Mouse (Mus musculus) CH12.LX (cell line): ENCODE results near the gene Srbd1. TPM values are rescaled to one million over a fixed set of nuclear protein-coding genes. Genes with fewer than 3 reads are reported as not detected.

Experiments
- DNase-seq: peaks from one replicate; pipeline ENCODE4 v3.0.0-alpha.2; 2013; ENCODE audit errors: extremely low read depth
- H3K27ac ChIP-seq: 2 replicates; pipeline ENCODE4 v1.5.1; 2012; ENCODE audit warnings: low read depth, mild to moderate bottlenecking, control low read depth, moderate library complexity; ENCODE audit not compliant: insufficient read depth
- H3K27me3 ChIP-seq: replicated peaks from 2 replicates; pipeline ENCODE3; 2012; ENCODE audit warnings: inconsistent platforms
- H3K36me3 ChIP-seq, 2 experiments: replicated peaks in 1 of 2; 2 replicates each; pipeline versions ENCODE3 to v1.6.1; 2012; ENCODE audit warnings: inconsistent platforms in 1 of 2, low read length in 1 of 2, mild to moderate bottlenecking in 1 of 2, mixed read lengths in 1 of 2, moderate library complexity in 1 of 2; ENCODE audit not compliant: control insufficient read depth in 1 of 2, insufficient read depth in 1 of 2
- H3K4me1 ChIP-seq, 2 experiments: 2 replicates each; pipeline ENCODE4 v1.6.1; 2012; ENCODE audit warnings: inconsistent platforms in 1 of 2, moderate library complexity in 1 of 2; ENCODE audit not compliant: insufficient read depth in 2 of 2, control insufficient read depth in 1 of 2
- H3K4me2 ChIP-seq: 2 replicates; pipeline ENCODE4 v1.6.1; 2012; ENCODE audit warnings: low read depth, mild to moderate bottlenecking, control low read depth; ENCODE audit not compliant: poor library complexity, insufficient read depth, severe bottlenecking
- H3K4me3 ChIP-seq, 3 experiments: fragments of 150-350 bp in 1 of 3; sonication (generic) in 1 of 3; replicated peaks in 1 of 3; 2 replicates each; pipeline versions ENCODE3 to v1.5.1; 2011 to 2012; ENCODE audit warnings: low read depth in 2 of 3, low read length in 2 of 3, mild to moderate bottlenecking in 2 of 3, moderate library complexity in 2 of 3, control low read depth in 1 of 3, improper control_type of control experiment in 1 of 3, inconsistent platforms in 1 of 3, mixed read lengths in 1 of 3; ENCODE audit not compliant: poor library complexity in 1 of 3
- H3K79me2 ChIP-seq: replicated peaks from 2 replicates; pipeline ENCODE4 v1.6.1; 2012; ENCODE audit warnings: mild to moderate bottlenecking, moderate library complexity; ENCODE audit not compliant: control insufficient read depth, poor library complexity, insufficient read depth, severe bottlenecking; ENCODE audit errors: extremely low read depth
- H3K9ac ChIP-seq: 2 replicates; pipeline ENCODE4 v1.6.1; 2012; ENCODE audit warnings: low read depth, mild to moderate bottlenecking, control low read depth, moderate library complexity; ENCODE audit not compliant: insufficient read depth
- H3K9me3 ChIP-seq: replicated peaks from 2 replicates; pipeline ENCODE3; 2012; ENCODE audit warnings: low read length, inconsistent platforms, mixed read lengths
- BHLHE40 ChIP-seq: IDR thresholded peaks from 2 replicates; pipeline ENCODE4 v1.6.1; 2011; ENCODE audit warnings: mild to moderate bottlenecking, low read depth, low read length, improper control_type of control experiment
- CHD1 ChIP-seq: IDR thresholded peaks from 2 replicates; pipeline ENCODE4 v1.6.1; 2012; ENCODE audit warnings: low read depth, low read length, improper control_type of control experiment, inconsistent platforms
- E2F4 ChIP-seq: IDR thresholded peaks from 2 replicates; pipeline ENCODE4 v1.6.1; 2011; ENCODE audit warnings: low read depth, low read length, improper control_type of control experiment; ENCODE audit not compliant: insufficient replicate concordance
- EP300 ChIP-seq: IDR thresholded peaks from 2 replicates; pipeline ENCODE4 v1.6.1; 2011; ENCODE audit warnings: low read length, improper control_type of control experiment
- GABPA ChIP-seq: IDR thresholded peaks from 2 replicates; pipeline ENCODE4 v1.6.1; 2012; ENCODE audit warnings: low read depth, low read length, improper control_type of control experiment, inconsistent platforms; ENCODE audit not compliant: insufficient replicate concordance
- JUN ChIP-seq: IDR thresholded peaks from 2 replicates; pipeline ENCODE4 v1.6.1; 2011; ENCODE audit warnings: low read depth, mild to moderate bottlenecking, low read length, improper control_type of control experiment, moderate library complexity; ENCODE audit not compliant: insufficient read depth
- MEF2A ChIP-seq: IDR thresholded peaks from 2 replicates; pipeline ENCODE4 v1.6.1; 2014; ENCODE audit warnings: low read depth, mild to moderate bottlenecking, inconsistent platforms, low read length, improper control_type of control experiment, borderline replicate concordance
- MXI1 ChIP-seq: IDR thresholded peaks from 2 replicates; pipeline ENCODE4 v1.6.1; 2011; ENCODE audit warnings: mild to moderate bottlenecking, low read depth, low read length, improper control_type of control experiment
- MYC ChIP-seq: IDR thresholded peaks from 2 replicates; pipeline ENCODE4 v1.6.1; 2011; ENCODE audit warnings: low read depth, mild to moderate bottlenecking, improper control_type of control experiment, low read length
- NRF1 ChIP-seq: IDR thresholded peaks from 2 replicates; pipeline ENCODE4 v1.6.1; 2014; ENCODE audit warnings: low read depth, mild to moderate bottlenecking, inconsistent platforms, low read length, improper control_type of control experiment, moderate library complexity
- RCOR1 ChIP-seq: conservative IDR thresholded peaks from 2 replicates; pipeline ENCODE4 v1.6.1; 2012; ENCODE audit warnings: low read depth, mild to moderate bottlenecking, inconsistent platforms, low read length, improper control_type of control experiment
- SMC3 ChIP-seq: IDR thresholded peaks from 2 replicates; pipeline ENCODE4 v1.6.1; 2011; ENCODE audit warnings: low read depth, low read length, improper control_type of control experiment
- UBTF ChIP-seq: IDR thresholded peaks from 2 replicates; pipeline ENCODE4 v1.6.1; 2012; ENCODE audit warnings: low read depth, mild to moderate bottlenecking, inconsistent platforms, low read length, improper control_type of control experiment, moderate library complexity
- ZKSCAN1 ChIP-seq: IDR thresholded peaks from 2 replicates; pipeline ENCODE4 v1.6.1; 2012; ENCODE audit warnings: low read depth, inconsistent platforms, low read length, improper control_type of control experiment, borderline replicate concordance
- ZMIZ1 ChIP-seq: IDR thresholded peaks from 2 replicates; pipeline ENCODE4 v1.6.1; 2012; ENCODE audit warnings: low read depth, mild to moderate bottlenecking, inconsistent platforms, low read length, improper control_type of control experiment
- ZNF384 ChIP-seq: IDR thresholded peaks from 2 replicates; pipeline ENCODE4 v1.6.1; 2012; ENCODE audit warnings: low read depth, low read length, improper control_type of control experiment, inconsistent platforms
- dilution Hi-C: fragments of 300-500 bp; cut with MboI; formaldehyde crosslinking; loops from 2 replicates; pipeline ENCODE4 v1.14.3; 2020; ENCODE audit warnings: low sequenced_read_pairs; ENCODE audit not compliant: extremely low pct_unique_long_range_greater_than_20kb, extremely low pct_ligation_motif_present
- in situ Hi-C: fragments of 300-500 bp; cut with MboI; formaldehyde crosslinking; loops from 3 replicates; pipeline ENCODE4 v1.14.3; 2019; ENCODE audit warnings: low sequenced_read_pairs, low pct_ligation_motif_present, low pct_unique_long_range_greater_than_20kb, mixed read lengths
- polyA plus RNA-seq: library from polyadenylated mRNA; unstranded; fragments of >175 nt; gene quantifications from 2 replicates; pipeline ENCODE4 v1.2.1, GENCODE M21; 2012; ENCODE audit warnings: low read depth; ENCODE audit not compliant: insufficient read length
- total RNA-seq, 2 experiments: library from RNA; depleted of rRNA; stranded (reverse); fragments of 300-350 nt in 1 of 2; fragments of >200 nt in 1 of 2; gene quantifications; 2 replicates each; pipeline ENCODE4 v1.2.3; 2012 to 2014

The Srbd1 gene
- total and polyA plus RNA-seq, 3 experiments: 21.5 to 34.5 (median 24.8) TPM

DNA sequence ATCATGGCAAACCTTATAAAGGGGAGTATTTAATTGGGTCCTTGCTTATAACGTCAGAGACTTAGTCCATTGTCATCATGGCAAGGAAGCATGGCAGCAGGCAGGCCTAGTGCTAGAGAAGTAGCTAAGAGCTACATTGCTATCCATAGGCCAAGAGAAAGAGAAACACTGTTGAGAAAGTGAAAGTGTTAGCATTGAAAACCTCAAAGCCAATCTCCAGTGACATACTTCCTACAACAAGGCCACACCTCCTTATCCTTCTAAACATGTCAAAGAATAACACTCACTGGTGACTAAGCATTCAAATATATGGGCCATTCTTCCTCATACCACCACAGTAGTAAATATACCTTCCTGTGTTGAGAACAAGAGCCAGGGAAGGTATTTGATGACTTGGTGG, 42.8 kb upstream of the Srbd1 start:
- no peak overlapping the region for H3K27ac ChIP-seq
- H3K9ac ChIP-seq: no peak overlapping the region
- dilution Hi-C loops: no loop called here
- no peak overlapping the region for H3K4me2 ChIP-seq
- no peak overlapping the region for H3K4me3 ChIP-seq
- in situ Hi-C loops: no loop called here
- TF ChIP-seq BHLHE40 (no peak), ZKSCAN1 (no peak), JUN (no peak), UBTF (no peak), MYC (no peak), ZMIZ1 (no peak), E2F4 (no peak)
- peaks cover 19% of the 10 kb centered on the region; the same call in 1 of the 2 replicates for H3K79me2 ChIP-seq
- no peaks in the 10 kb centered on the region for H3K9me3 ChIP-seq
- peaks cover 4 to 60% of the 10 kb centered on the region in 2 experiments for H3K36me3 ChIP-seq
- DNase-seq: peak; percentile 41
- no peaks in the 10 kb centered on the region for H3K27me3 ChIP-seq
- peaks cover 10 to 43% of the 10 kb centered on the region in 2 experiments for H3K4me1 ChIP-seq

DNA sequence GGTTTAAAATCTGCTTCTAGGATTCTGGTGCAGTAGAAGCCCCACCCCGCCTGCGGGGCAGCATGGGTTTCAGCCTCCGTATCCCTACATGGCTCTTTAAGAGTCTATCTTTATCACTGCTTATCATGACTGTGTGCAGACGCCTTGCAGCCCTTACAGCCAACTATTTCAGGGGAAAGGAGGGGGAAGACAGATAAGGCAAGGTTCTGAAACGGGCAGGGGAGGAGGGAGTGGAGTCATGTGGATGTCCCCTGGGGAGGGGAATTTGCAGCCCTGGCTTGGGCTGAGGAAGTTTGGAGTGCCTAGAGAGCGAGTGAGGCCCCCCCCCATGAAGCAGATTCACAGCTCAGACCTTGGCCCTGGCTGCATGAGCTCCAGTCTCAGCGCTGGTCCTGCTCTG, 40.6 kb upstream of the Srbd1 start:
- dilution Hi-C loops: no loop called here
- Histone ChIP-seq H3K27me3 (no peaks in the 10 kb centered on the region), H3K27ac (no peak overlapping the region), H3K9me3 (no peaks in the 10 kb centered on the region), H3K9ac (no peak overlapping the region), H3K4me3 (no peak overlapping the region), H3K36me3 (peaks cover 5 to 60% of the 10 kb centered on the region in 2 experiments), H3K79me2 (peaks cover 15% of the 10 kb centered on the region), H3K4me1 (peaks cover 10 to 46% of the 10 kb centered on the region in 2 experiments), H3K4me2 (no peak overlapping the region)
- no peak for DNase-seq
- no peak for TF ChIP-seq ZNF384
- no peak for TF ChIP-seq RCOR1
- TF ChIP-seq SMC3: no peak
- no peak for TF ChIP-seq MEF2A
- in situ Hi-C loops: no loop called here

DNA sequence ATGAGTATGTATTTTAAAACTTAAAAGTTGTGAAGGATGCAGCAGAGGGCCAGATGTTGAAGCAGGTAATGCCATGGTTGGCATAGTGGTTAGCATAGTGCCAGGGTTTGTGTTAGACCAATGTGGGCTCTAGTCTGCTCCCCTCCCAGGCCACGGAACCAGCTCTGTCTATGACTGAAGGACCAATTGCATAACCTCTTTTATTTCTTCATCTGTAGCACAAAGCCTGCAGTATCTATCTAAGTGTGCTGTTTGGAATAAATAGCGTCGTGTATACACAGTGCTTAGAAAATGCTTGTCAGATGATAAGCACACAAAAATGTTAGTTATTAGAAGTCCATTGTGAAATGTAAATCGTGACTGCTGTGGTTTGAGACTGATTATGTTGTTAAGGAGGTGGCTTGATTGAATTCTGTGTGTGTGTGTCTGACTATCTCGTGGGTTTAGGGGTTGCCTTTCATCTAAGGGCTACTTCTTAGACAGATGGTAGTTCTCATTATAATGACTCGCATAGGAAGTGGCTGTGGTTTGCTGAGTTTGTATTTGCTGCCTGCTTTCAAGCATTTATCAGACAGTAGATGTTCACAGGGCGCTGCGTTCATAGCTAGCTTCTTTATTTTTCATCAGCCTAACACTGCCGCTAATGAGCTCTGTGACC, 39.7 kb upstream of the Srbd1 start:
- no peak for DNase-seq
- Histone ChIP-seq H3K36me3 (peaks cover 2 to 62% of the 10 kb centered on the region in 2 experiments), H3K4me1 (peaks cover 10 to 46% of the 10 kb centered on the region in 2 experiments), H3K27me3 (no peaks in the 10 kb centered on the region), H3K27ac (no peak overlapping the region), H3K9ac (no peak overlapping the region), H3K79me2 (peaks cover 15% of the 10 kb centered on the region), H3K4me2 (no peak overlapping the region), H3K9me3 (no peaks in the 10 kb centered on the region), H3K4me3 (no peak overlapping the region)
- TF ChIP-seq EP300: no peak
- no peak for TF ChIP-seq MXI1
- TF ChIP-seq NRF1: no peak
- TF ChIP-seq ZKSCAN1: no peak
- TF ChIP-seq CHD1: no peak
- no peak for TF ChIP-seq GABPA
- in situ Hi-C loops: no loop called here
- dilution Hi-C loops: no loop called here
